In genomic region chr12:108916447-108917042, GRCm38 (mm10) we compare ENCODE assay signal across 10 mouse cellular contexts. TPM values are rescaled to one million over a fixed set of nuclear protein-coding genes. Genes with fewer than 3 reads are reported as not detected.
DNase-seq lines count a peak whose midpoint lies in the region; ATAC-seq and TF ChIP-seq lines count a peak whose summit lies in the region.
"Had no signal": no experiment of that assay in that cellular context is flagged by ENCODE, and none has a peak within 500 bp of the region (broad histone marks: within the 10 kb centered on the region; RNA-seq: fewer than 3 reads in every experiment).

No protein-coding gene starts in this region.

- H3K27me3 ChIP-seq in limb, embryonic 14.5 days (ENCODE audit: control insufficient read depth, insufficient read depth, low read length), result no peaks in the 10 kb centered on the region
- H3K27me3 ChIP-seq: megakaryocyte, embryonic 14.5 days had no signal

- no peaks in the 10 kb centered on the region for H3K9me3 ChIP-seq in limb, embryonic 14.5 days (ENCODE audit: control insufficient read depth, low read length)

- DNase-seq in adrenal gland, postnatal 14 days, result peak; percentile 47
- no peak for DNase-seq in adrenal gland, postnatal 25 days
- DNase-seq in right cerebral cortex, postnatal 10 days (ENCODE audit: low spot score in 2 of 2), result peak; percentile 73 to 77
- no peak for DNase-seq in right cerebral cortex, adult 18-20 months
- DNase-seq in limb, embryonic 14.5 days (ENCODE audit: low spot score), result peak; percentile 52
- no peak for DNase-seq in thymus, adult 18-20 months
- no peak for DNase-seq in spleen, adult 12 weeks (ENCODE audit: low spot score)
- DNase-seq in T-cell, adult 2 months (ENCODE audit: low spot score), result no peak
- DNase-seq: heart, postnatal 36 days had no signal

- no peak for ATAC-seq in limb, embryonic 14.5 days (ENCODE audit: low FRiP score, low read depth)

- H3K36me3 ChIP-seq in limb, embryonic 14.5 days (ENCODE audit: control insufficient read depth, insufficient read depth, low read length), result no peaks in the 10 kb centered on the region

- H3K4me2 ChIP-seq in limb, embryonic 14.5 days (replicated peaks; ENCODE audit: low read depth, low read length, severe bottlenecking), result no peak overlapping the region

- no peak overlapping the region for H3K4me3 ChIP-seq in limb, embryonic 14.5 days (replicated peaks; ENCODE audit: low read length)
- H3K4me3 ChIP-seq: megakaryocyte, embryonic 14.5 days had no signal

- no peak overlapping the region for H3K9ac ChIP-seq in limb, embryonic 14.5 days (ENCODE audit: low read depth, low read length, severe bottlenecking)

- no peak for TF ChIP-seq POLR2A in limb, embryonic 14.5 days (IDR thresholded peaks at IDR 0.05; ENCODE audit: borderline replicate concordance, extremely low read depth, insufficient read depth, insufficient read length)

- WGBS in limb, embryonic 14.5 days, result 33% methylated on average over 7 of the region's 7 CpGs

- H3K27ac ChIP-seq in limb, embryonic 14.5 days (replicated peaks; ENCODE audit: low read depth, low read length), result 0 out of 2 replicates have a peak overlapping the region, but pooled peaks have one; percentile 1

- H3K4me1 ChIP-seq in limb, embryonic 14.5 days (ENCODE audit: control insufficient read depth, insufficient read depth, low read length), result peaks cover 60% of the 10 kb centered on the region

RNA-seq across cellular contexts. Expression of gene Wars, which starts 22.6 kb away (rescaled TPM):
- total RNA-seq in adrenal gland, postnatal 14 days (2021), result 50.3 and 56.5 TPM in 2 replicates
- 54.6 and 64.0 TPM in 2 replicates for total RNA-seq in adrenal gland, postnatal 25 days (2021)
- 65.6 and 70.6 TPM in 2 replicates for polyA plus RNA-seq in limb, embryonic 14.5 days (2012; rRNA removed)
- 67.6 and 69.9 TPM in 2 replicates for polyA plus RNA-seq in limb, embryonic 14.5 days (2014; fragmentation: Nextera tagmentation; extraction: Ambion mirVana)

RNA-seq across cellular contexts. Expression of gene Wdr25, which starts 23.1 kb away (rescaled TPM):
- 4.9 and 6.7 TPM in 2 replicates for total RNA-seq in adrenal gland, postnatal 14 days (2021)
- total RNA-seq in adrenal gland, postnatal 25 days (2021), result 7.9 and 8.4 TPM in 2 replicates
- polyA plus RNA-seq in limb, embryonic 14.5 days (2012; rRNA removed), result 12.7 and 16.9 TPM in 2 replicates
- 3.9 and 4.6 TPM in 2 replicates for polyA plus RNA-seq in limb, embryonic 14.5 days (2014; fragmentation: Nextera tagmentation; extraction: Ambion mirVana)

Comparison
In these comparisons a context has a peak if more than half of its experiments do, and no peak if none do; other contexts are left out.
1. DNase-seq: peak in adrenal gland, postnatal 14 days (single experiment), right cerebral cortex, postnatal 10 days (2 of 2) and limb, embryonic 14.5 days (single experiment); none in adrenal gland, postnatal 25 days (single experiment), right cerebral cortex, adult 18-20 months (single experiment), thymus, adult 18-20 months (0 of 2), spleen, adult 12 weeks (single experiment) and T-cell, adult 2 months (single experiment).